Mouse (Mus musculus) liver, postnatal 0 days (tissue): ENCODE results near the gene Gm45902.

Source experiments
- CTCF ChIP-seq: sonication (generic); IDR thresholded peaks from 2 replicates; pipeline ENCODE4 v1.5.1; 2016; ENCODE audit warnings: antibody characterized with exemption, low read depth
- EP300 ChIP-seq: IDR thresholded peaks from 2 replicates; pipeline ENCODE4 v1.6.1; 2016; ENCODE audit warnings: antibody characterized with exemption, low read depth, mild to moderate bottlenecking

- no peak for TF ChIP-seq CTCF
- TF ChIP-seq EP300 = peak; percentile 88
These were observed at the start of gene Gm45902, which contains the start of the genes Hspa14 and Cdnf for GRCm38 (mm10) chr2:3512552-3513454.
